Mouse (Mus musculus) forebrain, embryonic 14.5 days (tissue): ENCODE data around the gene Zfp551. TPM values are rescaled to one million over a fixed set of nuclear protein-coding genes. Genes with fewer than 3 reads are reported as not detected.

Experiments
- ATAC-seq: fragments of 200-750 bp; cut with Nextera tagmentation; 2 replicates; pipeline ENCODE4 v1.8.0; 2017; ENCODE audit warnings: mild to moderate bottlenecking, moderate library complexity
- DNase-seq: peaks from one replicate; pipeline ENCODE4 v3.0.0-alpha.2; 2015; ENCODE audit warnings: low spot score
- H3K27ac ChIP-seq: fragments of 300-500 bp; sonication (generic); 2 replicates; pipeline ENCODE4 v1.5.1; 2014; ENCODE audit warnings: low read depth, mild to moderate bottlenecking, control low read depth, low read length, moderate library complexity
- H3K27me3 ChIP-seq: fragments of 300-500 bp; sonication (generic); replicated peaks from 2 replicates; pipeline ENCODE4 v1.6.1; 2014; ENCODE audit warnings: low read length, control low read depth, mixed read lengths; ENCODE audit not compliant: control insufficient read depth, insufficient read depth
- H3K36me3 ChIP-seq: fragments of 300-500 bp; sonication (generic); 2 replicates; pipeline ENCODE4 v1.6.1; 2014; ENCODE audit warnings: low read length, control low read depth; ENCODE audit not compliant: control insufficient read depth, insufficient read depth
- H3K4me1 ChIP-seq: fragments of 300-500 bp; sonication (generic); 2 replicates; pipeline ENCODE4 v1.6.1; 2014; ENCODE audit warnings: antibody characterized with exemption, low read length, control low read depth; ENCODE audit not compliant: control insufficient read depth, insufficient read depth
- H3K4me2 ChIP-seq: fragments of 300-500 bp; sonication (generic); 2 replicates; pipeline ENCODE4 v1.6.1; 2014; ENCODE audit warnings: mild to moderate bottlenecking, control low read depth, low read length
- H3K4me3 ChIP-seq: fragments of 300-500 bp; sonication (generic); 2 replicates; pipeline ENCODE4 v1.5.1; 2014; ENCODE audit warnings: low read depth, low read length, control low read depth
- H3K9ac ChIP-seq: fragments of 300-500 bp; sonication (generic); 2 replicates; pipeline ENCODE4 v1.6.1; 2014; ENCODE audit warnings: mild to moderate bottlenecking, low read length, control low read depth, moderate library complexity
- H3K9me3 ChIP-seq: fragments of 300-500 bp; sonication (generic); replicated peaks from 2 replicates; pipeline ENCODE4 v1.6.1; 2016; ENCODE audit warnings: low read length, control low read depth, mixed read lengths; ENCODE audit not compliant: control insufficient read depth
- WGBS: fragments of 180-500 bp; shearing (Covaris S2); extraction: QIAGEN DNeasy Blood & Tissue Kit; methylation state at CpG from one replicate; pipeline ENCODE4 v1.1.7; 2014; 5-methylcytosine and 5-hydroxymethylcytosine counted together
- polyA plus RNA-seq: library from polyadenylated mRNA; unstranded; fragments of >200 nt; fragmentation: Nextera tagmentation; extraction: Ambion mirVana; gene quantifications from 2 replicates; pipeline ENCODE4 v1.2.1, GENCODE M21; 2014

Zfp551 gene
- polyA plus RNA-seq, result 8.4 and 11.7 TPM in 2 replicates

DNA sequence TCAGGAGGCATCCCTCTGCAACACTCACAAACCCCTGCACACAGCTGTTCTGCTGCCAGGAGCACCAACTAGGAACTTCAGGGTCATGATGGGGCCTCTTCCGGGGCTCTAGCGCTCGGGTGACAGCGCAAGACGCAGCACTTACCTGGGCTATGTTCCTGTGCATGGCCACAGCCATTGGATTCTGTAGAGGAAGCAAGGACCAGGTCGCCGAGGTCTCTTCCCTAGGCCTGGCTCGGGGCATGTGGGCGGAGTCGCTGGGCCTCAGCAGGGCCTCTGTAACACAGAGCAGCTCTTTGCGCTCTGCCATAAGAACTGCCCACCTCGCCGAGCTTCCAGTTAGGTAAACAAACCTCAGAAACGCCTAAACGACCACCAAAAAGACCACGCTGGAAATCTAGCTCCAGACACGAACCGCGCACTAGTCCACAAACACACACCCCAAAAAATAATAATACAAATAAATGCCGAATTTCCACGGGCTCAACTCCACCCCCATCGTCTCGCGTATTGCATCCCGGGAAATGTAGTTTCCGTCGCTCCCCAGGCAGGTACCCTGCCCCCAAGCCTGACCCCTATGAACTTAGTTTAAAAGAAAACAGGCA, at the start of gene Zfp551:
Zfp551 (minus strand) TSS at position 507 of the 605 bp plus-strand sequence.
- ATAC-seq, result peak; percentile 93
- H3K9ac ChIP-seq, result peak within 1 kb of the TSS; percentile 79
- H3K27ac ChIP-seq, result peak within 1 kb of the TSS; percentile 6; the same call in 1 of the 2 replicates
- peaks cover 7% of the 10 kb centered on the region for H3K4me1 ChIP-seq
- 0 out of 2 replicates have a peak, but pooled peaks cover 3% of the 10 kb centered on the region for H3K9me3 ChIP-seq
- H3K4me3 ChIP-seq, result peak within 1 kb of the TSS; percentile 56
- peaks cover 5% of the 10 kb centered on the region; the same call in 1 of the 2 replicates for H3K36me3 ChIP-seq
- DNase-seq, result peak; percentile 55
- peak within 1 kb of the TSS; percentile 55 for H3K4me2 ChIP-seq
- under 1% methylated on average over 27 of the region's 27 CpGs for WGBS
- H3K27me3 ChIP-seq, result no peaks in the 10 kb centered on the region

DNA sequence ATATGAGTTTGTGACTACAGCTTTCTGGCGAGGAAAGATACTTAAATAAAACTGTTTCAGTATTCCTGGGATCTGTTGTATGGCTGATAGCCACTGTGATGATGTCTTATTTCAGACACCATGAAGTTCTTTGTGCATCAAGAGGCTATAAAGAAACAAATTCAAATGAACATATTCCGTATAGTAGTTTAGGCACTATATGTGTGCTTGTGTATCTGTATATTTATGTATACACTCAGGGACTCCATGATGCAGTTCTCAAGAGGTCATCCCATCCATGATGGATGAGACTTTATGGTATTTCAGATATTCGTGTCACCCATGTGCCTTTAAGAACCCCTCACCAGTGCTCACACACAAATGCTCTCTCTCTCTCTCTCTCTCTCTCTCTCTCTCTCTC, 304 bp upstream of the Zfp551 start:
- H3K27me3 ChIP-seq, result no peaks in the 10 kb centered on the region
- 60% methylated on average over 3 of the region's 3 CpGs for WGBS
- H3K4me2 ChIP-seq, result peak overlapping the region; percentile 55; the same call in 1 of the 2 replicates
- no peak for DNase-seq
- ATAC-seq, result no peak; the same call in 1 of the 2 replicates
- H3K27ac ChIP-seq, result no peak overlapping the region
- H3K9me3 ChIP-seq, result 0 out of 2 replicates have a peak, but pooled peaks cover 3% of the 10 kb centered on the region
- 0 out of 2 replicates have a peak, but pooled peaks cover 4% of the 10 kb centered on the region for H3K36me3 ChIP-seq
- peak overlapping the region; percentile 56 for H3K4me3 ChIP-seq
- H3K9ac ChIP-seq, result no peak overlapping the region
- H3K4me1 ChIP-seq, result peaks cover 7% of the 10 kb centered on the region

DNA sequence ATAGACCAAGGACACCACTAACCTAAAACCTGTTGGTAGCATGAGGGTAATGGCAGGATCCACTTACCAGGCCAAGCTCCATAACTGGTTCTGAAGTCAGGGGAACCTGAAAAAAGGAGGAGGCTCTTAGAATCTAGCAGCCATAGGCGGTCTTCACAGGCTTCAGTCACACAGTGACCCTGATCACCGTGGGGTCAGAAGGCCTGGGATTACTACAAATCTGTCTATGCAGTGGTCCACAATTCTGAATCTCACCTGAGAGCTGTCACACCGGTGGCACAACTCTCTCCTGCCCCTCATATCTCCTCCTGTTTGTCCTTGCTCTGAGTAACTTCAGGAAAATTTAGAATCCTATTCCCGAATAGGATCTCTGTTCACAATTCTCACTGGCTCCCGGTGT, 810 bp downstream of the Zfp551 start:
- Histone ChIP-seq H3K9me3 (0 out of 2 replicates have a peak, but pooled peaks cover 3% of the 10 kb centered on the region), H3K27ac (no peak overlapping the region), H3K4me2 (peak overlapping the region; percentile 55), H3K4me1 (peaks cover 7% of the 10 kb centered on the region), H3K36me3 (peaks cover 11% of the 10 kb centered on the region; the same call in 1 of the 2 replicates), H3K27me3 (no peaks in the 10 kb centered on the region), H3K9ac (peak overlapping the region; percentile 79), H3K4me3 (peak overlapping the region; percentile 56)
- DNase-seq (no peak), ATAC-seq (peak; percentile 13; the same call in 1 of the 2 replicates)
- 62% methylated on average over 5 of the region's 5 CpGs for WGBS

DNA sequence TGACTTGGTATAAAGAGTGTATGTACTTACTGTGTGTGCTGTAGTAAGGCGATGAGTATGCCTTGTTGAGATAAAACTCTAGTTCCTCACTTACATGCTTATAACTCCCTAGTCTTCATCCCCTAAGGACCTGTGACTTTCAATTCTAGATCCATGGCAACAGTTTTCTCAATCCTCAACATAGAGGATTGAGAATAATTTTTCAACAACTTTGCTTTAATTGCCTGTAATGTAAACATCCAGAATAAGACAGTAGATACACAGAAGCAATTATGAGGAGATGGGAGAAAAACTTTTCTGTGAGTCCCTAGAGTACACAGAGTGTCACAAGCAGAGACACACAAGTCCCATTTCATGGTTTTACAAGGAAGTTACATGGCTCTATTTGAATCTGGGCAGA, 53.4 kb downstream of the Zfp551 start, which contains the start of gene Vmn1r84:
Vmn1r84 (minus strand) TSS at position 101 of the 400 bp plus-strand sequence.
- DNase-seq (no peak), ATAC-seq (no peak)
- Histone ChIP-seq H3K4me1 (no peaks in the 10 kb centered on the region), H3K4me3 (no peak within 1 kb of the TSS), H3K9ac (no peak within 1 kb of the TSS), H3K9me3 (no peaks in the 10 kb centered on the region), H3K4me2 (no peak within 1 kb of the TSS), H3K27me3 (no peaks in the 10 kb centered on the region), H3K27ac (no peak within 1 kb of the TSS), H3K36me3 (no peaks in the 10 kb centered on the region)
- WGBS, result 79% methylated on average over 1 of the region's 1 CpGs

Other genes starting within 250 kb of the Zfp551 start
- not detected in 2 replicates for gene Vmn1r80, start 233.5 kb downstream of the Zfp551 start, polyA plus RNA-seq
- not detected in 2 replicates for gene Vmn1r81, start 154.5 kb downstream of the Zfp551 start, polyA plus RNA-seq
- not detected in 2 replicates for gene Vmn1r82, start 122.3 kb downstream of the Zfp551 start, polyA plus RNA-seq
- not detected in 2 replicates for gene Vmn1r83, start 93.3 kb downstream of the Zfp551 start, polyA plus RNA-seq
- not detected in 2 replicates for gene Vmn1r84, start 53.5 kb downstream of the Zfp551 start, polyA plus RNA-seq
- gene Zfp606, start 55.5 kb upstream of the Zfp551 start, polyA plus RNA-seq, result 52.7 and 63.7 TPM in 2 replicates
- gene 2900092C05Rik, start 89.8 kb upstream of the Zfp551 start, polyA plus RNA-seq, result not detected in 2 replicates
- not detected in 2 replicates for gene Vmn2r53, start 186.0 kb upstream of the Zfp551 start, polyA plus RNA-seq
- not detected in 2 replicates for gene Vmn2r54, start 217.6 kb upstream of the Zfp551 start, polyA plus RNA-seq